Mouse (Mus musculus) olfactory bulb, adult 2 months (tissue): ENCODE measurements around the gene Tmem270.
"Not testable (repeated sequence)": the region's sequence is repeated elsewhere in the genome, so short reads cannot be mapped to it uniquely, and the experiment has no call there.

ENCODE experiments used
- CTCF ChIP-seq: fragments of 200-500 bp; IDR thresholded peaks from 2 replicates; pipeline ENCODE4 v1.5.1; 2012; ENCODE audit warnings: low read depth, mild to moderate bottlenecking, low read length, moderate library complexity; ENCODE audit not compliant: insufficient read depth
- POLR2A ChIP-seq: fragments of 200-500 bp; IDR thresholded peaks from 2 replicates; pipeline ENCODE4 v1.6.1; 2012; ENCODE audit warnings: mild to moderate bottlenecking, low read depth, low read length, moderate library complexity; ENCODE audit not compliant: insufficient read depth

GRCm38 (mm10) chr5:134939554-134939953 is 33.0 kb upstream of the Tmem270 start:
- TF ChIP-seq POLR2A, CTCF: not testable (repeated sequence)
